Mouse (Mus musculus) midbrain, embryonic 13.5 days (tissue): ENCODE measurements around the gene Smarcd2. TPM values are rescaled to one million over a fixed set of nuclear protein-coding genes. Genes with fewer than 3 reads are reported as not detected.
A peak's percentile ranks its signal among the peaks of the same experiment; 100 is the strongest.

Experiments used
- ATAC-seq: fragments of 200-750 bp; cut with Nextera tagmentation; 2 replicates; pipeline ENCODE4 v1.8.0; 2017; ENCODE audit warnings: mild to moderate bottlenecking, moderate TSS enrichment, moderate library complexity
- H3K27ac ChIP-seq: fragments of 300-500 bp; sonication (generic); 2 replicates; pipeline ENCODE4 v1.5.1; 2015; ENCODE audit warnings: inconsistent platforms, mild to moderate bottlenecking, moderate library complexity
- H3K27me3 ChIP-seq: fragments of 300-500 bp; sonication (generic); 2 replicates; pipeline ENCODE4 v1.6.1; 2015; ENCODE audit warnings: mild to moderate bottlenecking, inconsistent platforms
- H3K36me3 ChIP-seq: fragments of 300-500 bp; sonication (generic); 2 replicates; pipeline ENCODE4 v1.6.1; 2015; ENCODE audit warnings: mild to moderate bottlenecking, inconsistent platforms
- H3K4me1 ChIP-seq: fragments of 300-500 bp; sonication (generic); replicated peaks from 2 replicates; pipeline ENCODE4 v1.6.1; 2015; ENCODE audit warnings: inconsistent platforms
- H3K4me2 ChIP-seq: fragments of 300-500 bp; sonication (generic); replicated peaks from 2 replicates; pipeline ENCODE4 v1.6.1; 2015; ENCODE audit warnings: moderate library complexity, mild to moderate bottlenecking, inconsistent platforms
- H3K4me3 ChIP-seq: fragments of 300-500 bp; sonication (generic); replicated peaks from 2 replicates; pipeline ENCODE4 v1.5.1; 2015; ENCODE audit warnings: mild to moderate bottlenecking, inconsistent platforms
- H3K9ac ChIP-seq: fragments of 300-500 bp; sonication (generic); replicated peaks from 2 replicates; pipeline ENCODE4 v1.6.1; 2015; ENCODE audit warnings: mild to moderate bottlenecking, inconsistent platforms
- H3K9me3 ChIP-seq: fragments of 300-500 bp; sonication (generic); 2 replicates; pipeline ENCODE4 v1.6.1; 2016; ENCODE audit warnings: mild to moderate bottlenecking, inconsistent platforms
- WGBS: fragments of 180-500 bp; shearing (Covaris S2); methylation state at CpG from one replicate; pipeline ENCODE4 v1.1.7; 2015; 5-methylcytosine and 5-hydroxymethylcytosine counted together
- polyA plus RNA-seq: library from polyadenylated mRNA; unstranded; fragments of >200 nt; fragmentation: Nextera tagmentation; extraction: Ambion mirVana; gene quantifications from 2 replicates; pipeline ENCODE4 v1.2.1, GENCODE M21; 2015

The Smarcd2 gene
- polyA plus RNA-seq, 1 experiment from 2014 or later = 11.4 TPM

GRCm38 (mm10) chr11:106273811-106274210 lies 1.0 kb upstream of the Smarcd2 start:
- Histone ChIP-seq H3K36me3 (no peaks in the 10 kb centered on the region), H3K4me2 (peak overlapping the region; percentile 89), H3K27me3 (0 out of 2 replicates have a peak, but pooled peaks cover 8% of the 10 kb centered on the region), H3K4me1 (peaks cover 40% of the 10 kb centered on the region), H3K27ac (0 out of 2 replicates have a peak overlapping the region, but pooled peaks have one; percentile 89), H3K9ac (no peak overlapping the region), H3K9me3 (no peaks in the 10 kb centered on the region), H3K4me3 (no peak overlapping the region)
- 96% methylated on average over 6 of the region's 6 CpGs for WGBS
- ATAC-seq = no peak

GRCm38 (mm10) chr11:106273311-106273684 lies 526 bp upstream of the Smarcd2 start:
- Histone ChIP-seq H3K9ac (peak overlapping the region; percentile 49; the same call in 1 of the 2 replicates), H3K4me2 (peak overlapping the region; percentile 89), H3K4me1 (peaks cover 45% of the 10 kb centered on the region), H3K36me3 (no peaks in the 10 kb centered on the region), H3K9me3 (no peaks in the 10 kb centered on the region), H3K4me3 (peak overlapping the region; percentile 97), H3K27ac (peak overlapping the region; percentile 89), H3K27me3 (0 out of 2 replicates have a peak, but pooled peaks cover 8% of the 10 kb centered on the region)
- ATAC-seq = peak; percentile 32
- WGBS = 20% methylated on average over 16 of the region's 16 CpGs

GRCm38 (mm10) chr11:106271794-106272643 lies 753 bp downstream of the Smarcd2 start:
- Histone ChIP-seq H3K4me2 (peak overlapping the region; percentile 89), H3K9ac (peak overlapping the region; percentile 96), H3K9me3 (no peaks in the 10 kb centered on the region), H3K27ac (peak overlapping the region; percentile 89), H3K4me1 (peaks cover 56% of the 10 kb centered on the region), H3K27me3 (no peaks in the 10 kb centered on the region), H3K36me3 (peaks cover 4% of the 10 kb centered on the region), H3K4me3 (peak overlapping the region; percentile 97)
- WGBS = 2% methylated on average over 41 of the region's 41 CpGs
- peak; percentile 31 for ATAC-seq

- WGBS = 55% methylated on average over 5 of the region's 5 CpGs
- H3K9ac ChIP-seq = peak overlapping the region; percentile 96
- 0 out of 2 replicates have a peak overlapping the region, but pooled peaks have one; percentile 32 for H3K27ac ChIP-seq
- H3K36me3 ChIP-seq = peaks cover 12% of the 10 kb centered on the region
- no peaks in the 10 kb centered on the region for H3K27me3 ChIP-seq
- no peak for ATAC-seq
- H3K4me1 ChIP-seq = peaks cover 56% of the 10 kb centered on the region
- peak overlapping the region; percentile 97 for H3K4me3 ChIP-seq
- no peaks in the 10 kb centered on the region for H3K9me3 ChIP-seq
- H3K4me2 ChIP-seq = peak overlapping the region; percentile 89
These were observed 1.5 kb downstream of the Smarcd2 start for GRCm38 (mm10) chr11:106271131-106271793.

GRCm38 (mm10) chr11:106269060-106269431 lies 3.7 kb downstream of the Smarcd2 start:
- no peak overlapping the region for H3K4me3 ChIP-seq
- no peak for ATAC-seq
- WGBS = 53% methylated on average over 3 of the region's 3 CpGs
- H3K9ac ChIP-seq = peak overlapping the region; percentile 51
- peak overlapping the region; percentile 75 for H3K27ac ChIP-seq
- H3K27me3 ChIP-seq = no peaks in the 10 kb centered on the region
- peaks cover 49% of the 10 kb centered on the region for H3K4me1 ChIP-seq
- H3K36me3 ChIP-seq = peaks cover 34% of the 10 kb centered on the region
- peak overlapping the region; percentile 19; the same call in 1 of the 2 replicates for H3K4me2 ChIP-seq
- no peaks in the 10 kb centered on the region for H3K9me3 ChIP-seq

GRCm38 (mm10) chr11:106268326-106269059 lies 4.3 kb downstream of the Smarcd2 start:
- H3K9ac ChIP-seq = peak overlapping the region; percentile 51
- 75% methylated on average over 8 of the region's 8 CpGs for WGBS
- ATAC-seq = no peak

GRCm38 (mm10) chr11:106267871-106268270 lies 4.9 kb downstream of the Smarcd2 start:
- 0 out of 2 replicates have a peak overlapping the region, but pooled peaks have one; percentile 51 for H3K9ac ChIP-seq
- H3K4me2 ChIP-seq = no peak overlapping the region
- no peaks in the 10 kb centered on the region for H3K27me3 ChIP-seq
- no peak overlapping the region for H3K4me3 ChIP-seq
- peak overlapping the region; percentile 75; the same call in 1 of the 2 replicates for H3K27ac ChIP-seq
- 74% methylated on average over 5 of the region's 5 CpGs for WGBS
- H3K4me1 ChIP-seq = peaks cover 43% of the 10 kb centered on the region
- ATAC-seq = no peak
- peaks cover 46% of the 10 kb centered on the region for H3K36me3 ChIP-seq
- H3K9me3 ChIP-seq = no peaks in the 10 kb centered on the region

More at GRCm38 (mm10) chr11:106268326-106269059, 4.3 kb downstream of the Smarcd2 start:
- H3K9me3 ChIP-seq = no peaks in the 10 kb centered on the region
- H3K4me3 ChIP-seq = no peak overlapping the region
- peak overlapping the region; percentile 19 for H3K4me2 ChIP-seq
- peak overlapping the region; percentile 75 for H3K27ac ChIP-seq
- no peaks in the 10 kb centered on the region for H3K27me3 ChIP-seq
- peaks cover 47% of the 10 kb centered on the region for H3K4me1 ChIP-seq
- H3K36me3 ChIP-seq = peaks cover 40% of the 10 kb centered on the region

- H3K4me3 ChIP-seq = no peak overlapping the region
- no peaks in the 10 kb centered on the region for H3K9me3 ChIP-seq
- H3K4me2 ChIP-seq = no peak overlapping the region
- no peak overlapping the region for H3K27ac ChIP-seq
- H3K9ac ChIP-seq = no peak overlapping the region
- WGBS = 82% methylated on average over 15 of the region's 15 CpGs
- peaks cover 43% of the 10 kb centered on the region for H3K4me1 ChIP-seq
- H3K27me3 ChIP-seq = no peaks in the 10 kb centered on the region
- ATAC-seq = no peak
- peaks cover 51% of the 10 kb centered on the region for H3K36me3 ChIP-seq
These were observed 5.4 kb downstream of the Smarcd2 start for GRCm38 (mm10) chr11:106267311-106267852.

- Histone ChIP-seq H3K36me3 (peaks cover 60% of the 10 kb centered on the region), H3K27me3 (no peaks in the 10 kb centered on the region)
- WGBS = 96% methylated on average over 10 of the region's 10 CpGs
These were observed 6.3 kb downstream of the Smarcd2 start for GRCm38 (mm10) chr11:106266431-106266830.

GRCm38 (mm10) chr11:106265570-106265969 lies 7.2 kb downstream of the Smarcd2 start:
- Histone ChIP-seq H3K4me2 (no peak overlapping the region), H3K4me3 (no peak overlapping the region), H3K9me3 (no peaks in the 10 kb centered on the region), H3K36me3 (peaks cover 69% of the 10 kb centered on the region), H3K27ac (no peak overlapping the region), H3K9ac (no peak overlapping the region), H3K4me1 (peaks cover 28% of the 10 kb centered on the region), H3K27me3 (no peaks in the 10 kb centered on the region)
- WGBS = 94% methylated on average over 4 of the region's 4 CpGs
- ATAC-seq = no peak

More at GRCm38 (mm10) chr11:106266431-106266830, 6.3 kb downstream of the Smarcd2 start:
- Histone ChIP-seq H3K4me1 (peaks cover 36% of the 10 kb centered on the region), H3K4me3 (no peak overlapping the region), H3K4me2 (no peak overlapping the region), H3K9ac (no peak overlapping the region), H3K9me3 (no peaks in the 10 kb centered on the region), H3K27ac (no peak overlapping the region)
- no peak for ATAC-seq

GRCm38 (mm10) chr11:106264988-106265387 lies 7.8 kb downstream of the Smarcd2 start:
- peaks cover 71% of the 10 kb centered on the region for H3K36me3 ChIP-seq
- no peak for ATAC-seq
- H3K4me2 ChIP-seq = no peak overlapping the region
- no peaks in the 10 kb centered on the region for H3K27me3 ChIP-seq
- WGBS = 94% methylated on average over 15 of the region's 15 CpGs
- H3K4me3 ChIP-seq = no peak overlapping the region
- H3K9me3 ChIP-seq = no peaks in the 10 kb centered on the region
- no peak overlapping the region for H3K27ac ChIP-seq
- no peak overlapping the region for H3K9ac ChIP-seq
- peaks cover 24% of the 10 kb centered on the region for H3K4me1 ChIP-seq
